Mouse (Mus musculus) liver, postnatal 0 days (tissue): Measurements from ENCODE around the gene Gm21987.

ENCODE experiments used
- CTCF ChIP-seq: sonication (generic); IDR thresholded peaks from 2 replicates; pipeline ENCODE4 v1.5.1; 2016; ENCODE audit warnings: antibody characterized with exemption, low read depth
- EP300 ChIP-seq: IDR thresholded peaks from 2 replicates; pipeline ENCODE4 v1.6.1; 2016; ENCODE audit warnings: antibody characterized with exemption, low read depth, mild to moderate bottlenecking

DNA sequence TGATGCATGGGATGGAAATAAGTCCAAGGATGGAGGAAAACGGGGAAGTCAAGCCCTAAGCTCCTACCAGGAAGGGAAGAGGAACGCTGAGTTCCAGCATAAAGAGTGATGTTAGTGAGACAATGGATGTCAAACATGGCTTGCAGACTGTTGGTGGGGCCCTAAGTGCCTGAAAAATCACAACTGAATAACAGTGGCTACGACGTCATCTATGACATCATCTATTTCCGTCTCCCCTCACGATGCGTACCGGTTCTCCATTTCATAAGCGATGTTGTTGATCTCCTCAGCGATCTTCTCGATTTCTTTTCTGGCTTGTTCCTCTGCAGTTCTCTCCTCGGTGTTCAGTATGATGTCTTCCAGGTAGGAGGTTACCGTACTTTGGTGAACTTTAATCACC lies 44.5 kb upstream of the Gm21987 start:
- TF ChIP-seq CTCF (no peak), EP300 (no peak)
